Mouse (Mus musculus) spleen, postnatal 36 days (tissue): ENCODE results near the gene Snrnp70.
A peak's percentile ranks its signal among the peaks of the same experiment; 100 is the strongest.

Source experiments
- DNase-seq, 2 experiments: peaks; one replicate each; pipeline ENCODE4 v3.0.0; 2022; ENCODE audit warnings: low spot score in 2 of 2, mixed read lengths in 1 of 2

The Snrnp70 gene

GRCm38 (mm10) chr7:45395578-45396336 lies at the start of gene Snrnp70:
Snrnp70 (minus strand) TSS chr7:45395742.
- peak; percentile 100 for DNase-seq

DNA sequence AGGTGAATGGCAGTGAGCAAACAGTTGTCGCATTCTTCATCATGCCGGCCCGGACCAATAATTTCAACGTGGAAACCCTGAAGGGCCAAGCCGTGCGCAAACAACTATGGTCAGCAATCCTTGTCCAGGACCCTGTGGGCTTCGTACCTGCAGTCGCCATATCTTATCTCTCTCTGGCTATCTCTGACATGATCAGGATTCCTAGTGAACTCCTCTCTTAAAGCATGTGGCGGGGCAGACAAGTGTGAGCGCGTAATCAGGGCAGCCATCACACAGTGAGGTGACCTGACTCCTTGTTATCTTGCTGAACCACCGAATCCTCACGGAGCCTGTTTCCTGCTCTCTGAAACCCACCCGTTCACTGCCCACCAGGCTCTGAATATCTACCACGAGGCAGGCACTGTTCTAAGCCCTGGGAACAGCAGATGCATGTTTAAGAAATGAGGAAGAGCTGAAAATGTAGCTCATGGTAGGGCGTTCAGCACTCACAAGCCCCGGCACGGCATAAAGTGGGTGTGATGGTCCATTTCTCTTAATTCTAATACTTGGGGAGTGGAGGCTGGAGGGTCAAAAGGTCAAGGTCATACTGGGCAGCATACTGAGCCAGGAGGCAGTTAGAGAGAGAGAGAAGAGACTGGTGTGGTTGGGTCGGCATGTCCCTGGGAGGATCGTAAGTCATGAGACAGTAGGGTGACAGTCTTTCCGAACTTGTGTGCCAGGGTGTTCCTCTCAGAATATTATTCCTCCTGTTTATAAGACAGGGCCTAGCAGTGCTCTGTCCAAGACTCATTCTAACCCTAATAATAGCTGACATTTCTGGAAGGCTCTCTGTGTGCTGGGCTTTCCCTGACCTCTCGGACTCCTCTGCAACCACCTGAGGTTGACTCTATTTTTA lies 48.2 kb upstream of the Snrnp70 start:
- no peak for DNase-seq

- DNase-seq: no peak
These were observed 42.2 kb upstream of the Snrnp70 start, which contains the start of gene Ruvbl2 for GRCm38 (mm10) chr7:45437521-45438276. Ruvbl2 (minus strand) TSS chr7:45438096.

GRCm38 (mm10) chr7:45437046-45437445 lies 41.5 kb upstream of the Snrnp70 start:
- no peak for DNase-seq

- no peak for DNase-seq
These were observed 40.9 kb upstream of the Snrnp70 start for GRCm38 (mm10) chr7:45436444-45436843.

DNA sequence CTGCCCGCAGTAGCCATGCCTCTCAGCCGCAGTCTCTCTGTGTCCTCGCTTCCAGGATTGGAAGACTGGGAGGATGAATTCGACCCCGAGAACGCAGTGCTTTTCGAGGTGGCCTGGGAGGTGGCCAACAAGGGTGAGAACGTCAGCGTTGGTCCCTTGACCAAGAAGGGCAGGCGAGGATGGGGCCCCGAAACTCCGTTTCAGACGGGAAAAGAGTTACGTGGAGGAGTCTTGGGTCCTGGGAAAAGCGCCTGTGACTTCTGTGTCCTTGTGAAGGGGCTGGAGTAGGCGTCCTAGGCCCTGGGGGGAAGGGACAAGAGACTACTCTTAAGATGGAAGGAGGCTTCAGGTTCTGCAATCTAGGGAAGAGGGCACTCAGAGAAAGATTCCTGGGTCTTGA lies 39.5 kb upstream of the Snrnp70 start:
- DNase-seq: no peak

- peak; percentile 100 for DNase-seq
These were observed 38.9 kb upstream of the Snrnp70 start, which contains the start of gene Gys1 for GRCm38 (mm10) chr7:45434203-45435015. Gys1 (plus strand) TSS chr7:45434844.

DNA sequence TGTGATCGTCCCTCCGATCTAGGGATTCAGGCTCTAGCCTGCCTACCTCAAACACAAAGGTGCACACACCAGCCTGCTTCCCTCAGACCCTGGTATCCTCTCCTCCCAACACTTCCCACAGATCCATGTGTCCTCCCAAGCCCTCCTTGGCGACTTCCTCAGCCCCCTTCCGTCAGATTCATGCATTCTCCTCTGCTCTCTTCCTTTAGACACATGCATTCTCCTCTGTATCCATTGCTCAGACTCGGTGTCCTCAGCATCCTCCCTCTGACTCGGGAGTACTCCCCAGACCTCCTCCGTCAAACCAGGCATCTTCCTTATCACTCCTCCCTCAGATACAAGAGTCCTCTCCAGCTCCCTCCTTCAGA lies 38.3 kb upstream of the Snrnp70 start:
- no peak for DNase-seq

DNA sequence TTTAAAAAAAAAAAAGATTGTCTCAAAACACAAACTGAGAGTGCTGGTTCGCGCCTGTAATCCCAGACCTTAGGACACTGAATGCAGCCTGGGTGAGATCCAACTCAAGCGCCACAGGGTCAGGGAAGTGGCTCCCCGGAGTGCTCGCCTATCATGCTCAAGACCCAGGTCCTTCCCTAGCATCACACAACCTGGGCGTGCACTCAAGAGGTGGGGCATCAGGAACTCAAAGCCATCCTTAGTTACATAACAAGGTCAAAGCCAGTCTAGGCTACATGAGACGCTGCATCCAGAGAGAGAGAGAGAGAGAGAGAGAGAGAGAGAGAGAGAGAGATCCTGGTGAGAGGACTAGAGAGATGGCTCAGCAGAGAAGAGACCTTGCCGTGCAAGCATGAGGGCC lies 31.0 kb upstream of the Snrnp70 start:
- DNase-seq: no peak

GRCm38 (mm10) chr7:45421194-45421593 lies 25.7 kb upstream of the Snrnp70 start:
- DNase-seq: no peak

DNA sequence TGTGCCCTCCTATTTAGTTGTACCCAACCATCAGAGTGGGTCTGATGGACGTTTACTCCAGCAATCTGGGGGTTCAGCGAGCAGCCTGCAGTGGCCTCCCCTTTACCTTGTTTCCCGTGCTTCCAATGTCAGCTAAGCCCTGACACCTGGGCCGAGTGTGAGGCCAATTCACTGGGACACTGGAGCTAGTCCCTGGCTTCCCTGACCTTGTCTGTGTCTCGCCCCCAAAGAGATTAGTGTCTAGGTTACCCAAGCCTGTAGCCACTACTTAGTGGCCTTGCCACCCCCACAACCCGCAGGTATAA lies 25.0 kb upstream of the Snrnp70 start, which contains the start of gene Lhb:
TSS of gene Lhb (plus strand) at position 206 of the 305 bp plus-strand sequence.
- no peak for DNase-seq

DNA sequence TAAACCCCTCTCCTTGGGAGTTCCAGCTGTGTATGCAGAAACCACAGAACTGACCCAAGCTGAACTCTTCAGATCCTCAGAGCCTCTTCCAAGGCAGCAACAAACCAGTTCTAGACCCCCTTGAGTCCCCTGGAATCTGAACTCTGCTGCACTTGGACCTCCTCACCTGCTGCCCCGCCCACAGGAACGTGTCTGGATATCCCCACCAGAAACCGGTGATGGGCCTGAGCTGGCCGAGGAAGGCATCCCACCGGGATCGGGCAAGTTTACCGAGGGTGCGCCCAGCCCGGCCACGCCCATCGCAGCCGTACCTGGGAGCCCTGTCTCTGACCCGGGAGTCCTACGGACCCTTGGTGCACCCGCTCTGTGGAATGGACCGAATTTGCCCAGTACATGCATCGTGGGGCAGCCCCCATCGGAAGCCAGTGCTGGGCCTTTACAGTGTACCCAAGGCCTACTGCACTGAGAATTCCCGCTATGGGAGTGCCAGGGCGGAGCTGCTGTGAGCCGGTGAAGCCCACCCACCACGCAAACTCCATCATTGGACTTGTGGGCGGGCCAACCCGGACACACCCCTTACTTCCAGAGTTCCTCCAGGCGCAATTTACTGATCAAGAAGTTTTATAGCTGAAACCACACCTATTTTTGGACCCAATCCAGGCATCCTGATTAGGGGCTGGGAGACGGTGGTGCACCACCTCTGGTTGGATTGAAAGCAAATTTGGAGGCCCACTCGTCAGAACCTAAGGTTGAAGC lies 24.5 kb upstream of the Snrnp70 start:
- DNase-seq: no peak

DNA sequence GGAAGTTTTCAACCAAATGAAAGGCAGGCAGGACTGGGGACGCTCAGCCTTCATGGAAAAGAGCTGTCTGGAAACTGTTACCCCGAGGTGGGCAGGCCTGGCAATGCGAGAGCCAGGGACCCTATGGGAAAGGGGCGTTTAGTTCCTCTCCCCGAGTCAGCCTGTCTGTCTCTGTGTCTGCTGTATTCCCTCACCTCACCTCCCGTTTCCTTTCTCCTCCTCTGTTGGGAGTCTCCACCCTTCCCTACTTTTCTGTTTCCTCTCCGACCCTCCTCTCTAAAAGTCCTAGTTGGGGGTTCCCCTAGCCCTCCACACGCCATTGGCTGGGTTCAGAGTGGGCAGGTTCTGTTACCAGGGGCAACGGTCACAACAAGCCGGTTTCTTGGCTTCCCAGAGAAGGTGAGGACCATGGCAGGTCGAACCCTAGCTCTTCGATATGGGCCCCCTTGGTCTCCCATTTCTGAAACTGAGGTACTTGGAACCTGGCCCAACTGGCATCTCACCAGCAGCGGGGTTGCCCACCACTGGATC lies 22.5 kb upstream of the Snrnp70 start:
- no peak for DNase-seq

GRCm38 (mm10) chr7:45415636-45416035 lies 20.1 kb upstream of the Snrnp70 start:
- no peak for DNase-seq

DNA sequence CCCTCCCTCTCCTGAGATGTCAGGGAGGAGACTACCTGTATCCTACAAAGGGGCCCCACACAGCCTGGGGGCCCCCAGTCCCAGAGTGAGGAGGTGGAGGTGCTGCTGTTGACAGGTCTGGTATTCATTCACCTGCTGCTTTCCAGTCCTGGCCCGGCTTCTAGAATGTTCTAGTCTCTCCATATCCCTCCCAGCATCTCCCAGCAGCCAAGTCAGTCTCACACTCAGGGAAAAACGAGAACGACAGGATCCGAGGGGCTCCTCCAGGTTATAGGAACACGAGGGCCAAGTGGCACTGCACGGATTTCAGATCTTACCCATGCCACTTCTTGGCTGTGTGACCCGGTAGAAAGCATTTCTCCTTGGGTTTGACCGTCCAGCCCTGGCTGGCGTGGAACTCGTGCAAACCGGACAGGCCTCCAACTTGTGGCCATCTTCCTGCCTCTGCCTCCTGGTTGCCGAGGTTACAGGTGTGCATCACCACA lies 19.2 kb upstream of the Snrnp70 start:
- no peak for DNase-seq

GRCm38 (mm10) chr7:45413864-45414739 lies 18.6 kb upstream of the Snrnp70 start:
- no peak for DNase-seq

DNA sequence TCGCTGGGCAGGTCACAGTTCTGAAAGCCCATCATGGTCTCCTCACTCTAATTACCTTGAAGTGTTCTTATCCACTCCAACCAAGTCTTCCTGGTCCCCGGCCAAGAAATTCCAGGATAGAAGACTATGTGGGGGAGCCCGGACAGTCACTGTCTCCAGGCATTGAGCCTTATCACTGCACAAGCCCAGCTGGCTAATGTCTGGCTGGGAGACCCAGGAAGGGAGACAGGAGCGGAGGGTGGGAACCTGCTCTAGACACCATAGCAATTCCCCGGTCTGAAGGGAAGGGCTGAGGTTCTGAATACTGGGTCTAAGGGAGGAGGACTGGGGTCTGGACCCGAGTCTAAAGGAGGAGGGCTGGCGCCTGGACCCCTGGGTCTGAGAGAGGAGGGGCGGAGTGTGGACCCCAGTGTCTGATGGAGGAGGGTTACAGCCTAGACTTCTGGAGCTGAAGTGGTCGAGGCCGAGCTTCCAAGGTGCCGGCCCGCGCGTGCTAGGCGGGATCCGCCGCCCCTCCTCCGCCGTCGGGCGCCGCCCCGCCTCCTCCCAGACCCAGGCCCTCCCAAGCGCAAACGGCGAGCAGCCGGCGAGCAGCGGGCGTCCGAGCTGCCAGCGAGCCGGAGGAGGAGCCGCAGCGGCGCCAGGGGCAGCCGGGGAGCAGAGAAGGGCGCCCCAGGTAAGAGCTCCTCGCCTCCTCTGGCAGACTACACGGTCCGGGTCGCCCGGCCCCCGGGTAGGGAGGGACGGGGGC lies 17.7 kb upstream of the Snrnp70 start, which contains the start of gene Ntf5:
TSS of gene Ntf5 (plus strand) at position 583 of the 751 bp plus-strand sequence.
- no peak for DNase-seq

GRCm38 (mm10) chr7:45412421-45412820 lies 16.9 kb upstream of the Snrnp70 start:
- no peak for DNase-seq
